Mouse (Mus musculus): ENCODE measurements around the gene Zfr. TPM values are rescaled to one million over a fixed set of nuclear protein-coding genes. Genes with fewer than 3 reads are reported as not detected.
"Not testable (repeated sequence)": the region's sequence is repeated elsewhere in the genome, so short reads cannot be mapped to it uniquely, and the experiment has no call there.

The Zfr gene
- polyA plus RNA-seq, 1 experiment from 2014 or later: 128 TPM

- H3K4me2 ChIP-seq (replicated peaks); H3K36me3 ChIP-seq; ATAC-seq (ENCODE audit: low FRiP score, low read depth); H3K4me1 ChIP-seq; H3K9ac ChIP-seq (replicated peaks); H3K9me3 ChIP-seq; H3K27ac ChIP-seq (replicated peaks); H3K4me3 ChIP-seq; H3K27me3 ChIP-seq: not testable (repeated sequence)
- WGBS: 86% methylated on average over 3 of the region's 3 CpGs
These were observed 8.7 kb upstream of the Zfr start for GRCm38 (mm10) chr15:12108922-12109321.

- WGBS: 83% methylated on average over 7 of the region's 7 CpGs
- H3K36me3 ChIP-seq: no peaks in the 10 kb centered on the region
- no peak overlapping the region for H3K4me3 ChIP-seq
- H3K27me3 ChIP-seq: no peaks in the 10 kb centered on the region
- H3K4me2 ChIP-seq (replicated peaks): no peak overlapping the region
- H3K9me3 ChIP-seq: no peaks in the 10 kb centered on the region
- no peaks in the 10 kb centered on the region for H3K4me1 ChIP-seq
- no peak overlapping the region for H3K27ac ChIP-seq (replicated peaks)
- no peak overlapping the region for H3K9ac ChIP-seq (replicated peaks)
- no peak for ATAC-seq (ENCODE audit: low FRiP score, low read depth)
These were observed 6.4 kb upstream of the Zfr start for GRCm38 (mm10) chr15:12111232-12111631.

- Histone ChIP-seq H3K27me3 (no peaks in the 10 kb centered on the region), H3K4me2 (replicated peaks) (no peak overlapping the region), H3K9me3 (no peaks in the 10 kb centered on the region), H3K36me3 (no peaks in the 10 kb centered on the region), H3K27ac (replicated peaks) (no peak overlapping the region), H3K4me1 (0 out of 2 replicates have a peak, but pooled peaks cover 2% of the 10 kb centered on the region), H3K4me3 (no peak overlapping the region), H3K9ac (replicated peaks) (no peak overlapping the region)
- no peak for ATAC-seq (ENCODE audit: low FRiP score, low read depth)
- WGBS: 81% methylated on average over 2 of the region's 2 CpGs
These were observed 4.2 kb upstream of the Zfr start for GRCm38 (mm10) chr15:12113411-12113810.

DNA sequence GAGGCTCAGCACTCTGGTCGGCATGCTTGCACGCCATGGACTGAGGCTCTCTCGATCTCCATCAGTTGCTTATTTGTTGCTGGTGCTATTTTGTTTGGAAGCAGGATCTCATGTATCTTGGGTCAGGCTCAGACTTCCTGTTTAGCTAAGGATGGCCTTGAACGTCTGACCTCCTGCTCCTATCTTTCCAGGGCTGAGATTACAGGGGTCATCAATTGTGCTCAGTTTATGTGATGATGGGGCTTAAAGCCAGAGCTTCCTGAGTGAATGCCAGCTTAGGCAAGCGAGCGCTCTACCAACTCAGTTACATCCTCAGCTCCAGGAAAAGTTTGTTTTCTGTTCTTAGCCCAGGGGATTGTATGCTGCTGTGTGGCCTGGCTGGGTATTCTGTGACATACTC is 3.1 kb upstream of the Zfr start:
- Histone ChIP-seq H3K4me1 (peaks cover 6% of the 10 kb centered on the region; the same call in 1 of the 2 replicates), H3K9me3 (no peaks in the 10 kb centered on the region), H3K27ac (replicated peaks) (no peak overlapping the region), H3K36me3 (no peaks in the 10 kb centered on the region), H3K9ac (replicated peaks) (no peak overlapping the region), H3K27me3 (no peaks in the 10 kb centered on the region), H3K4me3 (no peak overlapping the region), H3K4me2 (replicated peaks) (no peak overlapping the region)
- WGBS: 77% methylated on average over 6 of the region's 6 CpGs
- ATAC-seq (ENCODE audit: low FRiP score, low read depth): no peak

GRCm38 (mm10) chr15:12115722-12116230 is 1.9 kb upstream of the Zfr start:
- Histone ChIP-seq H3K4me2 (replicated peaks) (no peak overlapping the region), H3K27me3 (no peaks in the 10 kb centered on the region), H3K9ac (replicated peaks) (no peak overlapping the region)

GRCm38 (mm10) chr15:12118093-12118431 is 431 bp downstream of the Zfr start:
- no peaks in the 10 kb centered on the region for H3K27me3 ChIP-seq
- 0% methylated on average over 20 of the region's 43 CpGs for WGBS
- peak; percentile 58; the same call in 1 of the 2 replicates for ATAC-seq (ENCODE audit: low FRiP score, low read depth)

More at GRCm38 (mm10) chr15:12115722-12116230, 1.9 kb upstream of the Zfr start:
- Histone ChIP-seq H3K9me3 (no peaks in the 10 kb centered on the region), H3K27ac (replicated peaks) (no peak overlapping the region), H3K4me1 (peaks cover 6% of the 10 kb centered on the region; the same call in 1 of the 2 replicates), H3K36me3 (no peaks in the 10 kb centered on the region), H3K4me3 (no peak overlapping the region)
- no peak for ATAC-seq (ENCODE audit: low FRiP score, low read depth)
- 18% methylated on average over 6 of the region's 6 CpGs for WGBS

DNA sequence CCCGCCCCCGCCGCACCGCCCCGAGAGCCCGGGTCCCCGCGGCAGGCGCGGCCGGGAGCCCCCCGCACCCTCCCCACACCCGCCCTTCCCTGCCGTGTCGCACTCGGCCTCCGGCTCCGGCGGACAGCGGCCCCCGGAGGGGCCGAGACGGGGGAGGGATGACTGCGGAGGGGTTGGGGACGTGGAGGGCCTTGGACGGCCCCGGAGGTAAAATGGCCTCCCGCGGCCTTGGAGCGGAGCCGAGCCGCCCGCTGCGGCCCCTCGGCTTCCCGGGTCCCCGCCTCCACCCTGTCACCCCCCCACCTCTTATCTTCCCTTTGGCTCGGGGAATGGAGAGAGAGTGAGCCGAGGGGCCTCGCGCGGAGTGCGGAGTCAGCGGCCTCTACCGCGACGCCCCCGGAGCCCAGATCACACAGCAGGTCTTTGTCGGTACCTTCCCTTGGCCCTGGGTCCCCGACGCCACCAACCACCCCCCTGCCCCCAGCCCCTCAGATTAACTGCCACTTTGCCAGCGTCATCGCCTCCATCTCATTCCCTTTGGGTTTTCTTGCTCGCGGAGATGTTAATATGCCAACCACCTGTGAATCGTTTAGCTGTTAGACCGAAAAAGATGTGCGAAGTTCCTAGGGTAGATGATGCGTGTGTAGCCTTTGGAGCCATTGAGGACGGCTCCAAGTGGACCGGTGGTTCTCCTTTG is 949 bp downstream of the Zfr start:
- peak overlapping the region; percentile 90 for H3K27ac ChIP-seq (replicated peaks)
- H3K4me2 ChIP-seq (replicated peaks): peak overlapping the region; percentile 93
- H3K4me1 ChIP-seq: peaks cover 6% of the 10 kb centered on the region
- peak; percentile 61 for ATAC-seq (ENCODE audit: low FRiP score, low read depth)
- H3K27me3 ChIP-seq: no peaks in the 10 kb centered on the region
- H3K9ac ChIP-seq (replicated peaks): peak overlapping the region; percentile 99
- H3K9me3 ChIP-seq: no peaks in the 10 kb centered on the region
- under 1% methylated on average over 50 of the region's 61 CpGs for WGBS
- H3K4me3 ChIP-seq: peak overlapping the region; percentile 100
- no peaks in the 10 kb centered on the region for H3K36me3 ChIP-seq

More at GRCm38 (mm10) chr15:12118093-12118431, 431 bp downstream of the Zfr start:
- Histone ChIP-seq H3K9ac (replicated peaks) (peak overlapping the region; percentile 99), H3K4me2 (replicated peaks) (peak overlapping the region; percentile 93), H3K27ac (replicated peaks) (peak overlapping the region; percentile 90), H3K4me3 (peak overlapping the region; percentile 100), H3K4me1 (peaks cover 6% of the 10 kb centered on the region), H3K9me3 (no peaks in the 10 kb centered on the region), H3K36me3 (no peaks in the 10 kb centered on the region)

DNA sequence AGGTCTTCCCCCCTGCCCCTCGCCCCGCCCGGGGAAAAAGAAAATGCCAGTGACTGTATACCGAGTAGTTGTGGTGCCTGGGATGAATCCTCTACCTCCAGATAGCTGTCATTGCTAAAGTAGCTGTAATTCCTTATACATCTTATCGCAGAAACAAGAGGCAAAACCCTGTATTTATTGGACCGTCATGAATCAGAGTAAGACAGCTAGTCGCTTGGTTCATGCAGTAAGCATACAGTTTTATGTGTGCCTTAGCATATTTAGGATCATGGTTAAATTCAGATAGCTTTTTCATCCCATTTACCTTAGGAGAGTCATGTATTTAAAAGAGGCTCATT is 1.5 kb downstream of the Zfr start:
- peak overlapping the region; percentile 99 for H3K9ac ChIP-seq (replicated peaks)
- H3K27ac ChIP-seq (replicated peaks): 0 out of 2 replicates have a peak overlapping the region, but pooled peaks have one; percentile 90
- H3K4me1 ChIP-seq: peaks cover 6% of the 10 kb centered on the region
- no peaks in the 10 kb centered on the region for H3K9me3 ChIP-seq
- no peaks in the 10 kb centered on the region for H3K27me3 ChIP-seq
- H3K4me2 ChIP-seq (replicated peaks): peak overlapping the region; percentile 93
- 13% methylated on average over 7 of the region's 7 CpGs for WGBS
- no peak for ATAC-seq (ENCODE audit: low FRiP score, low read depth)
- peak overlapping the region; percentile 100 for H3K4me3 ChIP-seq
- no peaks in the 10 kb centered on the region for H3K36me3 ChIP-seq

DNA sequence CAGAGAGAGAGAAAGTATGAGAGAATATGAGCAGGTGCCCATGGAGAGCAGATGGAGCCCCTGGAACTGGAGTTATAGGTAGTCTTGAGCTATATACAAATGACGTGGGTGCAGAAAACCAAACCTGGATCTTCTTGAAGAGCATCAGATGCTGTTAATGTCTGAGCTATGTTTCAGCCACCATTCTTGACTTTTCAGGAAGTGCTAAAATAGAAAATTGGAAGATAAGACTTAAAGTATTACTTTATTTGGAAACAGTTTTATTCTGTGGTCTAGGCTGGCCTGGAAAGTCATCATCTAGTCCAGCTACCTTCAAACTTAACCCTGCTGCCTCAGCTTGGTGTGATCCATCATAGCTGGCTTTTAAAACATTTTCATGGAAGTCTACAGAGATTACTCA is 7.3 kb downstream of the Zfr start:
- 100% methylated on average over 1 of the region's 1 CpGs for WGBS
- H3K27me3 ChIP-seq: no peaks in the 10 kb centered on the region
- ATAC-seq (ENCODE audit: low FRiP score, low read depth): no peak
- no peaks in the 10 kb centered on the region for H3K9me3 ChIP-seq
- H3K4me1 ChIP-seq: no peaks in the 10 kb centered on the region; the same call in 1 of the 2 replicates
- H3K4me3 ChIP-seq: no peak overlapping the region
- H3K36me3 ChIP-seq: peaks cover 6% of the 10 kb centered on the region
- no peak overlapping the region for H3K9ac ChIP-seq (replicated peaks)
- no peak overlapping the region for H3K27ac ChIP-seq (replicated peaks)
- no peak overlapping the region for H3K4me2 ChIP-seq (replicated peaks)

DNA sequence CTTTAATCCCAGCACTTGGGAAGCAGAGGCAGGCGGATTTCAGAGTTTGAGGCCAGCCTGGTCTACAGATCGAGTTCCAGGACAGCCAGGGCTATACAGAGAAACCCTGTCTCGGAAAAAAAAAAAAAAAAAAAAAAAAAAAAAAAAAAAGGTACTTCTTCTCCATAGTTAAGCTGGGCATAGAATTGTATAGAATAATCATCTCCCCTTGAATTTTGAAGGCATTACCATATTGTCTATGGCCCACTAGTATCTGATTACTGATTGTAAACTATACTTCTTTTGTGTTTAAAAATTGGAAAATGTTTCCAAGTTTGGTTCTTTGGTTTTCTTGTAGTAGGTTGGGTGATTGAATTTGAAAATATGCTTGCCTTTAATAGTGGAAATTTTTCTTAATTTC is 13.2 kb downstream of the Zfr start:
- H3K27me3 ChIP-seq; H3K4me1 ChIP-seq; ATAC-seq (ENCODE audit: low FRiP score, low read depth); H3K27ac ChIP-seq (replicated peaks); H3K4me3 ChIP-seq; H3K9ac ChIP-seq (replicated peaks); H3K4me2 ChIP-seq (replicated peaks); H3K36me3 ChIP-seq; H3K9me3 ChIP-seq: not testable (repeated sequence)
- 87% methylated on average over 3 of the region's 3 CpGs for WGBS

DNA sequence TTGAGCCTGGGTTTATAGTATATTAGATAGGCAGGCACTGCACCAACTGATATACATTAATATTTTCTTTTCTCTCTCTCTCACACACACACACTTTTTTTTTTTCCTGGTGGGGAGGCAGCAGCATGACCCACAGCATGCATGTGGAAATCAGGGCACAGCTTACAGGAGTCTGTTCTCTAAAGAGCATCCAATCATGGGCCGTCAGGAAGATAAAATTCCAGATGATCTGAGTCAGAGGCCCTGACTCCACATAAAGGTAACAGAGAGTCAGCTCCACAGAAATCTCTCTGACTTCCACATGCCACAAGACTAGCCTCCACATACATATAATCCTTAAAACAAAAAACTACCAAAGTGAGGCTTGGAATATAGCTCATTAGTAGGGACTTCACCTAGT is 16.9 kb downstream of the Zfr start:
- no peak overlapping the region for H3K9ac ChIP-seq (replicated peaks)
- H3K27me3 ChIP-seq: no peaks in the 10 kb centered on the region
- H3K27ac ChIP-seq (replicated peaks): no peak overlapping the region
- H3K4me2 ChIP-seq (replicated peaks): no peak overlapping the region
- H3K9me3 ChIP-seq: no peaks in the 10 kb centered on the region
- H3K4me1 ChIP-seq: no peaks in the 10 kb centered on the region
- 70% methylated on average over 1 of the region's 1 CpGs for WGBS
- ATAC-seq (ENCODE audit: low FRiP score, low read depth): no peak
- H3K4me3 ChIP-seq: no peak overlapping the region
- H3K36me3 ChIP-seq: peaks cover 12% of the 10 kb centered on the region

GRCm38 (mm10) chr15:12135368-12135767 is 17.7 kb downstream of the Zfr start:
- no peak overlapping the region for H3K27ac ChIP-seq (replicated peaks)
- no peak for ATAC-seq (ENCODE audit: low FRiP score, low read depth)
- H3K4me1 ChIP-seq: no peaks in the 10 kb centered on the region
- H3K4me3 ChIP-seq: no peak overlapping the region
- H3K4me2 ChIP-seq (replicated peaks): no peak overlapping the region
- peaks cover 15% of the 10 kb centered on the region for H3K36me3 ChIP-seq
- WGBS: 75% methylated on average over 3 of the region's 3 CpGs
- no peaks in the 10 kb centered on the region for H3K9me3 ChIP-seq
- H3K27me3 ChIP-seq: no peaks in the 10 kb centered on the region
- no peak overlapping the region for H3K9ac ChIP-seq (replicated peaks)

DNA sequence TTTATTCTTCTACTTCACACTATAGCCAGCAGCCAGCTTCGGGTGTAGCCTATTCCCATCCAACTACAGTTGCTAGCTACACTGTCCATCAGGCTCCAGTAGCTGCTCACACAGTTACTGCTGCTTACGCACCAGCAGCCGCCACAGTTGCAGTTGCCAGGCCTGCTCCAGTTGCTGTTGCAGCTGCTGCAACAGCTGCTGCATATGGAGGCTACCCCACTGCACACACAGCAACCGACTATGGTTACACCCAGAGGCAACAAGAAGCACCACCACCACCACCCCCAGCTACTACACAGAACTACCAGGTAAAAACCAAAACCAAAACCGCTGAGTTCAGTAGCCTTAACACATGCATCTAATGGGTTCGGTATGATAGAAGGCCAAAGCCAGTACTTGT is 18.7 kb downstream of the Zfr start:
- WGBS: 90% methylated on average over 6 of the region's 6 CpGs
- Histone ChIP-seq H3K9me3 (no peaks in the 10 kb centered on the region), H3K4me2 (replicated peaks) (no peak overlapping the region), H3K27ac (replicated peaks) (no peak overlapping the region), H3K9ac (replicated peaks) (no peak overlapping the region), H3K4me1 (no peaks in the 10 kb centered on the region), H3K4me3 (no peak overlapping the region), H3K36me3 (peaks cover 24% of the 10 kb centered on the region), H3K27me3 (no peaks in the 10 kb centered on the region)
- peak; percentile 47; the same call in 1 of the 2 replicates for ATAC-seq (ENCODE audit: low FRiP score, low read depth)
